Mouse (Mus musculus) cerebellum, adult 11 months (tissue): ENCODE measurements at regions not wholly inside any gene's neighbourhood (a gene's known extent, or its start where the extent isn't known, plus 50 kb on each side); places are given as distances from the start of the nearest gene placed in this dataset.

ENCODE experiments used
- DNase-seq: peaks from one replicate; pipeline ENCODE4 v3.0.0; 2022

- no peak for DNase-seq
Observed at GRCm38 (mm10) chr4:47534959-47535358, 60.5 kb downstream of the Sec61b start.

- DNase-seq, result no peak
Observed at GRCm38 (mm10) chr4:47567694-47568093, 93.2 kb downstream of the Sec61b start.

- DNase-seq, result no peak
Observed at GRCm38 (mm10) chr4:47570846-47571245, 96.4 kb downstream of the Sec61b start.

- DNase-seq, result no peak
Observed at GRCm38 (mm10) chr4:47576011-47576410, 101.6 kb downstream of the Sec61b start.

- peak; percentile 49 for DNase-seq
Observed at GRCm38 (mm10) chr4:47577490-47577889, 103.0 kb downstream of the Sec61b start.

GRCm38 (mm10) chr4:47578637-47579036, 104.2 kb downstream of the Sec61b start:
- DNase-seq, result no peak

- no peak for DNase-seq
Observed at GRCm38 (mm10) chr4:47580556-47580955, 106.1 kb downstream of the Sec61b start.

GRCm38 (mm10) chr4:47587256-47587655, 112.8 kb downstream of the Sec61b start:
- no peak for DNase-seq

- no peak for DNase-seq
Observed at GRCm38 (mm10) chr4:47592271-47592986, 118.0 kb downstream of the Sec61b start.

GRCm38 (mm10) chr4:47593155-47593554, 118.7 kb downstream of the Sec61b start:
- DNase-seq, result no peak

- no peak for DNase-seq
Observed at GRCm38 (mm10) chr4:47594171-47594570, 119.7 kb downstream of the Sec61b start.

GRCm38 (mm10) chr4:47595841-47596240, 121.4 kb downstream of the Sec61b start:
- DNase-seq, result peak; percentile 77

- DNase-seq, result peak; percentile 52
Observed at GRCm38 (mm10) chr4:47597586-47597985, 123.1 kb downstream of the Sec61b start.

- DNase-seq, result no peak
Observed at GRCm38 (mm10) chr4:47598216-47598615, 123.8 kb downstream of the Sec61b start.

GRCm38 (mm10) chr4:47601301-47602070, 127.0 kb downstream of the Sec61b start:
- DNase-seq, result no peak

GRCm38 (mm10) chr4:47603378-47603777, 128.9 kb downstream of the Sec61b start:
- DNase-seq, result no peak

- no peak for DNase-seq
Observed at GRCm38 (mm10) chr4:47603847-47604397, 129.5 kb downstream of the Sec61b start.

- DNase-seq, result no peak
Observed at GRCm38 (mm10) chr4:47605676-47606075, 131.2 kb downstream of the Sec61b start.

- DNase-seq, result peak; percentile 82
Observed at GRCm38 (mm10) chr4:47608673-47609072, 134.2 kb downstream of the Sec61b start.

- DNase-seq, result no peak
Observed at GRCm38 (mm10) chr4:47610913-47611312, 136.5 kb downstream of the Sec61b start.

GRCm38 (mm10) chr4:47616525-47616924, 142.1 kb downstream of the Sec61b start:
- DNase-seq, result no peak

- DNase-seq, result no peak
Observed at GRCm38 (mm10) chr4:47620700-47621099, 146.2 kb downstream of the Sec61b start.

- no peak for DNase-seq
Observed at GRCm38 (mm10) chr4:47622851-47623743, 148.6 kb downstream of the Sec61b start.
